Mouse (Mus musculus): ENCODE results near the gene Pde10a.
A peak's percentile ranks its signal among the peaks of the same experiment; 100 is the strongest.

The Pde10a gene

DNA sequence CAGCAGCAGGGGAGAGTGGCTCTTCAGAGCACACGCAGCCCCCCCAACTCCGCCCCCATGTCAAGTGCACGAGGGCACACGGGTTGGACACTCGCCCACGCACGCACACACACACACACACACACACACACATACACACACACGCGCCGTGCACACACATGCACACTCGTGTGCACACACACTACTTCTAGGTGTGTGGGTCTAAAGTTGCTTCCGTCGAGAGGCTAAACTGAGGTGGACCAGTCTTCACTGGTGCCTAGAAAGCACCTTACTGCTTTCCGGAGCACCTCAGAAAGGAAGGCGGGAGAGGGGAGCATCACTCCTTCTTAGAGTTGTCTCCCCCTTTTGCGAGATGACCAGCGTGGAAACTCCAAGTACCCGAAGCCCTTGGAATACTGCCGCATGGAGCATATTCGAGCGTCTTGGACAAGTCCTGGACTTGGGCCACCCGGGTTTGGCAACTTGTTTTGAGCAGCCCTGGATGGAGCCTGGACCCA lies at the start of gene Pde10a:
Gene Pde10a (plus strand): TSS at position 148 of the 497 bp plus-strand sequence.
- peak; percentile 14 for DNase-seq

DNA sequence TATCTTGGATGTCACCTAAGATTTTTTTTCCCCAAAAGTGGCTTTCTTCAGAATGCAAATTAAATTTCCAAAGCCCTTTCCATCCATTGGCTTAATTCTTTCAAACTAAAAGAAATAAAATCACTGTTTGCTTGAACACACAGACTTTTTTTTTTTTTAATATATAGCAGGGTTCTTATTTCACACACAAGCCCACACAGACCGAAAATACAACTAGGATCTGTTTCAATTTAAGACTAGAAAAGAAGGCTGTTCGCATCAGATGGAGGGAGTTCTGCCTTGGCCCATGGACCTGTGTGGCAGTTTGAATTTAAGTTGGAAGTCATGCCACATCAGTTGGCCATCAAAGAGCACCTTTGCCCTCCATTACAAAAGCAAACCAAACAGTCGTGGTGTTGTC lies 46.6 kb upstream of the Pde10a start:
- DNase-seq = no peak

GRCm38 (mm10) chr17:8479493-8480128 lies 45.6 kb upstream of the Pde10a start:
- DNase-seq = no peak

- DNase-seq = no peak
Measured at GRCm38 (mm10) chr17:8481797-8482196, 43.4 kb upstream of the Pde10a start.

DNA sequence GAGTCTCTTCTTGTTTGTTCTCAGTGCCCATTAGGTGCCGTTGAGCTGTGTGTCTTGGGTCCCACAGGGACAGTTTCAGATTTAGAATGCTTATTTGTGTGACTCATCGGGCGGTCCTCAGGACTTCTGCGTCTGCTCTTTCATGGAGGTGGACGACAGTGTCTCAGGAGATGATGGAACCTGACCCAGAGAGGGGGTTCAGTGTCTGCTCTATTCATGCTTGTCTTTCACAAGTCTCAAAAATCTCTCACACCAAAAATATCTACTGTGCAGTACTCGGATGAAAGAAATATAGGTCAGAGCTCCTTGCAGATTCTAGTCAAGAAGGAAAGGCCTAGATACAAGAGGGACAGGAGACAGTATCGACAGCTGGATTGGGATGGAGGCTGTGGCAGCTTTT lies 42.3 kb upstream of the Pde10a start:
- no peak for DNase-seq

DNA sequence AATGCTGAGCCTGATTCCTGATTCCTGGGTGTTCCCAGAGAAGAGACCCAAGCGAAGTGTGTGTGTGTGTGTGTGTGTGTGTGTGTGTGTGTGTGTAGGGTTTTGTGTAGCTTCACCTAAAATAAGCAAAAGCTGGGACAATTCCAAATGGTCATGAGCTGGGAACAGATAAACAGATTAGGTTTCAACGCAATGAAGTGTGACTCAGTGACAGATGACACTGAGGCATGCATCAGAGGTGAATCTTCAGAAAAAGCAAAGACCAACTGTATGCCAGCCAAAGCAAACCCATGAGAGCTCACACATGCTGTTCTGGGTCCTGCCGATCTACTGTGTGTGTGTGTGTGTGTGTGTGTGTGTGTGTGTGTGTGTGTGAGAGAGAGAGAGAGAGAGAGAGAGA lies 40.9 kb upstream of the Pde10a start:
- no peak for DNase-seq

GRCm38 (mm10) chr17:8485146-8485545 lies 40.0 kb upstream of the Pde10a start:
- no peak for DNase-seq

- peak; percentile 50 for DNase-seq
Measured at GRCm38 (mm10) chr17:8487824-8488223, 37.3 kb upstream of the Pde10a start.

DNA sequence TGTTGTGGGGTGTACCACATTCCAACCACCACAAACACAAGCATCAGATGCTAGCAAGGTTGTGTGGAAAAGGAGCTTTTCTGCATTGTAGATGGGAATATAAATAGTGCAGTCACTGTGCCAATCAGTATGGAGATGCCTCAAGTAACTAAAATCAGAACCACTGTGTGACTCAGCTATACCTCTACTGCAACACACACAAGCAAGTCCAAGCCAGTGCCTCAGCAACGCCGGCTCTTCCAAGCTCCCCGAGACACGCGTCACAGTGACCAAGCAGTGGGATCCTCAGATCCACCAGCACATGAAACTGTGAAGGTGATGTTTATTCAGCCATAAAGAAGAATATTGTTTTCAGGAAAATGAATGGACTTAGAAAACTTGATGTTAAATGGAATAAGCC lies 34.2 kb upstream of the Pde10a start:
- DNase-seq = no peak

GRCm38 (mm10) chr17:8493461-8493860 lies 31.7 kb upstream of the Pde10a start:
- no peak for DNase-seq

GRCm38 (mm10) chr17:8498151-8498550 lies 27.0 kb upstream of the Pde10a start:
- DNase-seq = no peak

DNA sequence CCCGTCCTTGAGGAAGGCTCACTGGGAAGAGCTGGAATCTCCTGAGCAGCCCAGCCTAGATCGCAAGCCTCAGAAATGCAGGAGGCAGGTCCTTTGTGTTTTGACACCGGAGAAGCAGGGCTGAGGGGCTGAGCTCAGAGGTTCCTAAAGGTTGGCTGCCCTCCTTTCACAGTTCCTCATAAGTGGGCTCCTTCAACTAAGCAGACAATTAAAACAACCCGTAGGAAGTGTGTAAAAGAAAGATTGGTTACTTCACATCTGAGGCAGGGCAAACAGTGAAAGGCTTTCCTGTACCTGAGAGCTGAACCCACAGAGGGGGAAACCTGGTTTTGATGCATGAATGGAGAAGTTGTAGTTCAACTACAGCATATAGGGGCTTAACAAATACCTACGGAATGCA lies 26.5 kb upstream of the Pde10a start:
- no peak for DNase-seq

DNA sequence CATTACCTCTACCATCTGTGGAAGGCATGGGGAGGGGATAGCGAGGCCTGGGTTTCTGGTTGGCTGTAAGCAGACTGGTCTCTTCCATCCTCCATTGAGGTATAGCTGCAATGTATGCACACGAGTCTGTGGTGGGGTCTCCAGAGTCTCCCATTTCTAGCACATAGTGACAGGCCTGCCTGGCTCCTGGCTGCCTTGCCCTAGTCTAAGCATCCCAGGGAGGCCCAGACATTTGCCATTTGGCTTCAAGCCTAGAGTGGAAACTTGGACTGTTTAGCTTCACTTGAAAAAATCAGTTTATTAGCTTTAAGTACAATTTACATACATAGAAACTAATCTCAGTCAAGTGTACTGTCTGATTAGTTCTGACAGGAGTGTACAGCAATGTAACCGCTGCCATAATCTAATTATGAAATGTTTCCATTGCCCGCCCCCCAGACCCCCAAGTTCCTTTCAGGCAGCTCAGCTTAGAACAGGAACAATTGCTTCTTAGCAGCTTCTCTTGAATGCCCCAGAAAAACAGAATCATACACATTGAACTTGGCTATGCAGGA lies 25.5 kb upstream of the Pde10a start:
- no peak for DNase-seq

DNA sequence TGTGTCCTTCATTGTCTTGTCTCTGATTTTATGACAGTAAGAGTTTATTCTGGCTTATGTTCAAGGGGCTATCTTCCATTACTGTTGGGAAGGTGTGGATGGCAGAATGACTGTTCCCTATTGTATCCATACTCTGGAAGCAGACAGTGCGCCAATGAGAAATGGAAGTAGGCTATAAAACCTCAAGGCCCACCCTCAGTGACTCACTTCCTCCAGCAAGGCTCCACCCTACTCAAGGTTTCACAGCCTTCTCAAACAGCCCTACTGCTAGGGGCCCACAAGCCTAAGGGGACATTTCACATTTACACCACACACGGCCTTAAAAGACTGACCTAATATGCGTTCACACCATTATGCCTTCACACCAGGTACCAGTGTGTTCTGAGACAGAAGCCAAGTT lies 20.8 kb upstream of the Pde10a start:
- DNase-seq = no peak

DNA sequence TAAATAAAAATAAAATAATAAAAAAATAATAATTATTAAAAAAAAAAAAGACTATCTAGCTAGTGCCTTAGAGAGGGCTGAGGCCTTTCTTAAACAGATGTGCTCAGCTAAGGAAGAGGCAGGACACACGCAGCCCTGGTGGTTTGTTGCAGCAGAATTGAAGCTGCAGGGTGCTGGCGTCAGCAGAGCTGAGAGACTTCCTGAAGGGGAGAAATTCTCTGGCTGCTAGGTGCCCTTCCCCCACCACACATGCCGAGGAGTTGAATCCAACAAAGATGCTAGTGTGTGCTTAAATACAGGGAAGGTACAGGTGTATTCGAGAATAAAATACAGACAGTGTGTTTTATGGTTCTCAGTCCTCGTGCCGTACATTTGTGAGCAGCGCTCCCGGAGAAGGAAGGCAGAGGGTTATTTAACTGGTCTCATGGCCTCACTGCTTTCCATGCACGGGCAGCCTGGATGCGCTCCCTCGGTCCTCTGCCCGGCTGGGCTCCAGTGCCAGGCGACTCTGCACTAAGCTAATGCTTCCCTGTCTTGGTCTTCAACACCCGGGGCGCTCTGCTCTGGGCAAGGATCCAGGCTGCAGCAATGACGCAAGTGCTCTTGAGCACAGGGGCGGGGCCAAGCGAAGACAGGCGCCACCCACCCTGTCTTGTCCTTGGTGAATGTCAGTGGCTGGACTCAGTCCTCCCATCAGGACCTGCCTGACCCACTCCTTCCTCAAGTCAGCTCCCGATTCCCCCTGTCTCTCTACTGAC lies 19.3 kb upstream of the Pde10a start:
- DNase-seq = peak; percentile 90

GRCm38 (mm10) chr17:8506726-8507125 lies 18.4 kb upstream of the Pde10a start:
- DNase-seq = no peak

DNA sequence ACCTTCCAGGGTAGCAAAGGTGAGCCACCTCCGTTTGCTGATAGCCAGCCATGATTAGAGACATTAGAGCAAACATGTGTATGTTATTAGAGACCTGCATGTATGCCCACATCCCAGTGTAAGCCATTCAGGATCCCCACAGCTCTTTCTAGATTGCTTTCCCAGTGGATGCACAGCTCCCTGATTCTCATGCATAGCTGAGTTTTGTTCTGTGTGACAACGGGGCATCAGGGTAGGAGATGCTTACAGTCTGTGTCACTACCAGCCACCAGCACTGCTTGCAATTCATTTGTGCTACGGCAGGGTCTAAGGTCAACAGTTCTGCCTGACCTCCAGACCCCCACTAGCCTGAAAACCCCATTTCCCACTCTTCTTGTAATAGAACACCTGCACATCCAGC lies 17.5 kb upstream of the Pde10a start:
- DNase-seq = no peak

GRCm38 (mm10) chr17:8508305-8509141 lies 16.6 kb upstream of the Pde10a start:
- DNase-seq = peak; percentile 90

DNA sequence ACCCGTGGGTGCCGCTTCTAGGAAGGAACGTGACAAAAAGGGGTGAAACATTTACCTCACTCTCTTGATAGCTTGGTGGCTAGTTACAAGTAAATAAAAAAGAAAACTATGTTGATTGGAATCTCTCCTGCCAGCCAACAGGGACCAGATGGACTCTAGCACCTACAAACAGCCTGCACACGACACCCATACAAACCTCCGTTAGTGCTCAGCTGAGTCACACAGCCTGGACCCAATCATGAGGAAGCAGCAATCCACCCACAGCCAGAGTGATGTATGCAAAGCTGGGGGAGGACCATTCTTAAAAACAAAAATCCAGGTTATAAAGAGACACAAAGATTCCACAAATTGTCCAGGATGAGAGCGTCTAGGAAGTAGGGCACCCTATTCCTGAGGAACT lies 9.2 kb upstream of the Pde10a start:
- no peak for DNase-seq

GRCm38 (mm10) chr17:8523986-8524385 lies 1.2 kb upstream of the Pde10a start:
- no peak for DNase-seq

DNA sequence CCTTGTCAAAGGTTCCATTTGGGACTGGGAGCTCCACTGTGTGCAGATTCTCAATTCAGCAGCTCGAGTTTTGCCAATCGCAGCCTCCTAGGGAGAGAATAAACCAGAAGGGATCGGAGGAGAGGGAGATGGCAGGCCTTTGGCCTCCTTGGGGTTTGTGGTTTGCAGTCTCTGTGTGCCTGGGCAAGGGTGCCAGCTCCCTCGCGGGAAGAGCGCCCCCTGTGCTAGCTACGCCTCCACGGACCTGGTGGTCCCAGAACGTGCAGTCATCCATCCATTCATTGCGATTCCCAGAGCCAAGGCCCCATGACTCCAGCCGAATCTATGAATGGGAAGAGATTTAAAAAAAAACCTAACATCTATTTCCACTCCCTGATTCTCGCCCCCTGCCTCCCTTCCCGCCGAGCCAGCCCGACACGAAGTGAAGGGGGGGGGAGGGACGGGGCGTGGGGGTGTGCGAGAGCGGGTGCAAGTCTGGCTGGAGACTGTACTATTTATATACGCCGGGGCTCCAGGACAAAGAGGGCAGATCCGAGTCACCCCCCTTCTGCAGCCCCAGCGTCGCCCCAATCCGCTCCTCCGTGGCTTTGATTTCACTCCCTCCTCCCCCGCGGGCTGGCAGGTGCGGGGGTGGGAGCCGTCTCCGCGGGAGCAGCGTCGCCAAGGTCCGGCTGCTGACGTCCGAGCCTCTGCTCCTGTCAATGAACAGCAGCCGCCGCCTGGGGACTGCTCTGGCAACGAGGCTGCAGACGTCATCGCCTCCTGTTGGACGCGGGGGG lies 596 bp upstream of the Pde10a start:
- peak; percentile 90 for DNase-seq

DNA sequence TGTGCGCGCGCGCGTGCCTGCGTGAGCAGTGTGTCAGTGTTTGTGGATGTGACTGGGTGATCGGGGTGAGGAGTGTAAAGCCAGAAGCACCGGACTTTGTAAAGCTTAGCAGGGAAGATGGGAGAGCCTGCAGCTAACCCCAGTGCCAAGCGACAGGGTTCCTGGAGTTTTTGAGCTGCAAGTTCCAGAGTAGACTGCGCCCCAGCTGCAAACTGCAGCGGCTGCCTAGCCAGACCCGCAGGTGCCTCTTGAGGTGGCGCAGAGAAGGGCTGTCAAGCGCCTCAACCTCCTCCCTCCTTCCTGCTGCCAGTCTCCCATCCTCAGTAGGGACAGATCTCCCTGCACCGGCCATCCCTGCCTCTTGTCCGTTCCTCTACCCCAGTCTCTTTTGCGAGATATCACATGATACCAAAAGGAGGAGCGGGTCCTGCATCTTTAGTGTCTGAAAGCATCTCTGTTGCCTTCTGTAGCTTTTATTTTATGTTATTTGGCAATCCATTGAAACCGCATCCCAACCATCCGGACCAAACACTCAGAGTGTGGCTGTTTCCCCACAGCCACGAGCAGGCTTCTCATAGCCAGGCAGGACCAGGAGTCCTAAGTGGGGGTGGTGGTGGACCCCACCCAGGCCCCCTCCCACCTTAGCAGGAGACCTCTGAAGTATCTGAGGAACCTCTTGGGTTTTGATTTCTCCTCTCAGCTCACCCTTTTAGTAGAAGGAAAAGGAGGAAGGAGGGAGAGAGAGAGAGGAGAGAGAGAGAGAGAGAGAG lies 984 bp downstream of the Pde10a start:
- DNase-seq = peak; percentile 8
